Mouse (Mus musculus): ENCODE data around the gene Fbxl18.
A peak's percentile ranks its signal among the peaks of the same experiment; 100 is the strongest.
"Not testable (repeated sequence)": the region's sequence is repeated elsewhere in the genome, so short reads cannot be mapped to it uniquely, and the experiment has no call there.

The Fbxl18 gene

GRCm38 (mm10) chr5:142899057-142899601 lies 3.9 kb upstream of the Fbxl18 start:
- Histone ChIP-seq H3K9me3 (ENCODE audit: low read length) (no peaks in the 10 kb centered on the region), H3K4me1 (replicated peaks; ENCODE audit: low read depth, low read length) (peaks cover 56% of the 10 kb centered on the region)
- TF ChIP-seq NANOG (IDR thresholded peaks at IDR 0.05; ENCODE audit: borderline replicate concordance, low read length) (no peak), CTCF (conservative IDR thresholded peaks at IDR 0.05; ENCODE audit: low read length) (no peak)

GRCm38 (mm10) chr5:142898316-142898715 lies 3.1 kb upstream of the Fbxl18 start:
- Histone ChIP-seq H3K27me3 (ENCODE audit: insufficient read depth, low read length) (no peaks in the 10 kb centered on the region), H3K4me1 (replicated peaks; ENCODE audit: low read depth, low read length) (peaks cover 58% of the 10 kb centered on the region), H3K4me3 (replicated peaks; ENCODE audit: low read length) (no peak overlapping the region), H3K9me3 (ENCODE audit: low read length) (no peaks in the 10 kb centered on the region), H3K36me3 (ENCODE audit: insufficient read depth, low read length) (peaks cover 67% of the 10 kb centered on the region)
- no peak for TF ChIP-seq CTCF (conservative IDR thresholded peaks at IDR 0.05; ENCODE audit: low read length)
- no peak for TF ChIP-seq POU5F1 (IDR thresholded peaks at IDR 0.05; ENCODE audit: borderline replicate concordance, low read length)
- TF ChIP-seq NANOG (IDR thresholded peaks at IDR 0.05; ENCODE audit: borderline replicate concordance, low read length) = no peak

More at GRCm38 (mm10) chr5:142899057-142899601, 3.9 kb upstream of the Fbxl18 start:
- no peak overlapping the region for H3K4me3 ChIP-seq (replicated peaks; ENCODE audit: low read length)
- no peaks in the 10 kb centered on the region for H3K27me3 ChIP-seq (ENCODE audit: insufficient read depth, low read length)
- peaks cover 74% of the 10 kb centered on the region for H3K36me3 ChIP-seq (ENCODE audit: insufficient read depth, low read length)

GRCm38 (mm10) chr5:142897568-142898248 lies 2.5 kb upstream of the Fbxl18 start:
- Histone ChIP-seq H3K4me3 (replicated peaks; ENCODE audit: low read length) (no peak overlapping the region), H3K4me1 (replicated peaks; ENCODE audit: low read depth, low read length) (peaks cover 55% of the 10 kb centered on the region), H3K27me3 (ENCODE audit: insufficient read depth, low read length) (no peaks in the 10 kb centered on the region), H3K36me3 (ENCODE audit: insufficient read depth, low read length) (peaks cover 61% of the 10 kb centered on the region), H3K9me3 (ENCODE audit: low read length) (no peaks in the 10 kb centered on the region)
- TF ChIP-seq CTCF (conservative IDR thresholded peaks at IDR 0.05; ENCODE audit: low read length) (no peak), POU5F1 (IDR thresholded peaks at IDR 0.05; ENCODE audit: borderline replicate concordance, low read length) (no peak), NANOG (IDR thresholded peaks at IDR 0.05; ENCODE audit: borderline replicate concordance, low read length) (no peak)

GRCm38 (mm10) chr5:142896713-142897112 lies 1.5 kb upstream of the Fbxl18 start:
- Histone ChIP-seq H3K27me3 (ENCODE audit: insufficient read depth, low read length) (no peaks in the 10 kb centered on the region), H3K4me1 (replicated peaks; ENCODE audit: low read depth, low read length) (peaks cover 56% of the 10 kb centered on the region), H3K4me3 (replicated peaks; ENCODE audit: low read length) (no peak overlapping the region), H3K9me3 (ENCODE audit: low read length) (no peaks in the 10 kb centered on the region), H3K36me3 (ENCODE audit: insufficient read depth, low read length) (peaks cover 56% of the 10 kb centered on the region)
- TF ChIP-seq CTCF (conservative IDR thresholded peaks at IDR 0.05; ENCODE audit: low read length) (no peak), POU5F1 (IDR thresholded peaks at IDR 0.05; ENCODE audit: borderline replicate concordance, low read length) (no peak), NANOG (IDR thresholded peaks at IDR 0.05; ENCODE audit: borderline replicate concordance, low read length) (no peak)

DNA sequence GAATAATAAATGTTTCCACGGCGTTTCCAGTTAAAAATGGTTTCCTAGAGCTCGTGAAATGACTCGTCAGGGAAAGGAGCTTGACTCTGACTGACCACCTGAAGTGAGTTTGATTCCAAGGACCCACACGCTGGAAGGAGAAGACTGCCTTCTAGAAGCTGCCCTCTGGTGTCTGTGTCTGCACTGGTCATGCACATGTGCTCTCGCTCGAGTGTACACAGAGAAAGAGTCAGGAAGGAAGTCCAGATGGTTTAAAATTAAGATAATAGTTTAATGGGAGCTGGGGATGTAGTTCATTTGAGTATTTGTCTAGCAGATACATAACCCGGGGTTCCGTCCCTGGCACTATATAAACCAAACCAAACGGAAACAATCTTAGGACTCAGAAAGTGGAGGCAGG lies 971 bp upstream of the Fbxl18 start:
- Histone ChIP-seq H3K4me3 (replicated peaks; ENCODE audit: low read length) (peak overlapping the region; percentile 96), H3K36me3 (ENCODE audit: insufficient read depth, low read length) (peaks cover 55% of the 10 kb centered on the region), H3K4me1 (replicated peaks; ENCODE audit: low read depth, low read length) (peaks cover 56% of the 10 kb centered on the region), H3K27me3 (ENCODE audit: insufficient read depth, low read length) (no peaks in the 10 kb centered on the region), H3K9me3 (ENCODE audit: low read length) (no peaks in the 10 kb centered on the region)
- TF ChIP-seq NANOG (IDR thresholded peaks at IDR 0.05; ENCODE audit: borderline replicate concordance, low read length) (no peak), POU5F1 (IDR thresholded peaks at IDR 0.05; ENCODE audit: borderline replicate concordance, low read length) (no peak), CTCF (conservative IDR thresholded peaks at IDR 0.05; ENCODE audit: low read length) (no peak)

DNA sequence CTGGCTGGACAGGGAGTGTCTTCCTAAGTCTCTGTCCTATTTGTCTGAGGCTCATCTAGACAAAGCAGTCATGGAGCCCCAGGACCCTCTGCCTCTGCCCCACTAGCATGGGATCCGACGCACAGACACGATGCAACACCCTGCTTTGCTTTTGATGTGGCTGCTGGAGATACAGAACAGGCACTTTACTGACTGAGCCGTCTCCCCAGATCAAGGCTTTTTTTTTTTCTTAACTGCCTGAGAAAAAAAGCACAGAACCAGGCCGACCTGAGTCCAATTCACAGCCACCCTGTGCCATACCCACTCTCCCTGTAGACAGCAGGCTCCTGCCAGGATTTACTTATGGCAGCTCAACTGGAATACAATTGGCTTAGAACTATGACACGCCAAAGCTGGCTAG lies 3.8 kb downstream of the Fbxl18 start:
- no peak overlapping the region for H3K4me3 ChIP-seq (replicated peaks; ENCODE audit: low read length)
- H3K4me1 ChIP-seq (replicated peaks; ENCODE audit: low read depth, low read length) = peaks cover 64% of the 10 kb centered on the region
- peaks cover 49% of the 10 kb centered on the region for H3K36me3 ChIP-seq (ENCODE audit: insufficient read depth, low read length)
- TF ChIP-seq POU5F1 (IDR thresholded peaks at IDR 0.05; ENCODE audit: borderline replicate concordance, low read length) (no peak), CTCF (conservative IDR thresholded peaks at IDR 0.05; ENCODE audit: low read length) (no peak), NANOG (IDR thresholded peaks at IDR 0.05; ENCODE audit: borderline replicate concordance, low read length) (no peak)
- H3K27me3 ChIP-seq (ENCODE audit: insufficient read depth, low read length) = no peaks in the 10 kb centered on the region
- H3K9me3 ChIP-seq (ENCODE audit: low read length) = no peaks in the 10 kb centered on the region

- not testable (repeated sequence) for H3K27me3 ChIP-seq (ENCODE audit: insufficient read depth, low read length); H3K4me3 ChIP-seq (replicated peaks; ENCODE audit: low read length); H3K9me3 ChIP-seq (ENCODE audit: low read length)
- Histone ChIP-seq H3K36me3 (ENCODE audit: insufficient read depth, low read length) (peaks cover 85% of the 10 kb centered on the region), H3K4me1 (replicated peaks; ENCODE audit: low read depth, low read length) (peaks cover 78% of the 10 kb centered on the region)
These were observed 7.7 kb downstream of the Fbxl18 start for GRCm38 (mm10) chr5:142887533-142887932.

DNA sequence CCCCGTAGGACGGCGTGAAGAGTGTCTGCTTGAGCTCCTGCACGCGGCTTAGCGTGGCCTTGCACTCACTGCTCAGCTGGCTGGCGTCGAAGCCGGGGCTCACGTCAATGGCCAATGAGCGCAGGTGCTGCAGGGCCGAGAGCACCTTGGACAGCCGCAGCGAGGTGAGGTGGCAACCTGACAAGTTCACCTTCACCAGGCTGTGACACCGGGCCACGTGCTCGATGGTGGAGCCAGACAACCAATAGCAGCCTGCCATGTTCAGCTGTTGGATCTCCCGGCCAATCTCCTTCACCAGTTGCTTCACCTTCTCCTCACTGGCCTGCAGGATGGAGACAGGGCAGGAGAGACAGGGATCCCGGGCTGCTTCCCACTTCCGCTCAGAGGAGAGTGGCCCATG lies 8.5 kb downstream of the Fbxl18 start:
- no peak for TF ChIP-seq CTCF (conservative IDR thresholded peaks at IDR 0.05; ENCODE audit: low read length)
- no peak for TF ChIP-seq POU5F1 (IDR thresholded peaks at IDR 0.05; ENCODE audit: borderline replicate concordance, low read length)
- TF ChIP-seq NANOG (IDR thresholded peaks at IDR 0.05; ENCODE audit: borderline replicate concordance, low read length) = no peak
- Histone ChIP-seq H3K4me1 (replicated peaks; ENCODE audit: low read depth, low read length) (peaks cover 78% of the 10 kb centered on the region), H3K9me3 (ENCODE audit: low read length) (no peaks in the 10 kb centered on the region), H3K27me3 (ENCODE audit: insufficient read depth, low read length) (no peaks in the 10 kb centered on the region), H3K36me3 (ENCODE audit: insufficient read depth, low read length) (peaks cover 88% of the 10 kb centered on the region), H3K4me3 (replicated peaks; ENCODE audit: low read length) (peak overlapping the region; percentile 74)

DNA sequence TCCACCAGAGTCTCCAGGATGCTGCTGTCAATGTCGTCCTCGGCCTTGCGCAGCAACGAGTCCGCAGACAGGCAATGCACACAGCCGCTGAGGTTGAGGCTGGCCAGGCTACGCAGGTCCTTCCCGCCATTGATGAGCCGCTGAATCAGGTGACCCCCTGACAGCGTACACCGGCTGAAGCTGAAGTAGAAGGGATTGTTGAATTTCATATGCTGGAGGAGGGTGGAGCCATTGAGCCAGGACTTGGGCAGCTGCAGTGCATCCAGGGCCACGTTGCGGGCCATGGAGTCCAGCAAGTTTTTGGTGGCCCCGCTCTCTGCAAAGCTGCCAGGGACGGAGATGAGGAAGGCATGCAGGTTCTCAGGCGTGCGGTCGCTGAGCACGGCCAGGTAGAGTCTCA lies 9.0 kb downstream of the Fbxl18 start:
- peaks cover 89% of the 10 kb centered on the region for H3K36me3 ChIP-seq (ENCODE audit: insufficient read depth, low read length)
- H3K9me3 ChIP-seq (ENCODE audit: low read length) = no peaks in the 10 kb centered on the region
- peak overlapping the region; percentile 74 for H3K4me3 ChIP-seq (replicated peaks; ENCODE audit: low read length)
- no peak for TF ChIP-seq CTCF (conservative IDR thresholded peaks at IDR 0.05; ENCODE audit: low read length)
- no peak for TF ChIP-seq POU5F1 (IDR thresholded peaks at IDR 0.05; ENCODE audit: borderline replicate concordance, low read length)
- no peak for TF ChIP-seq NANOG (IDR thresholded peaks at IDR 0.05; ENCODE audit: borderline replicate concordance, low read length)
- peaks cover 78% of the 10 kb centered on the region for H3K4me1 ChIP-seq (replicated peaks; ENCODE audit: low read depth, low read length)
- no peaks in the 10 kb centered on the region for H3K27me3 ChIP-seq (ENCODE audit: insufficient read depth, low read length)
